Mouse (Mus musculus) C2C12 (cell line): Measurements from ENCODE around the gene Pex19. TPM values are rescaled to one million over a fixed set of nuclear protein-coding genes. Genes with fewer than 3 reads are reported as not detected.

Experiments used
- H3K27me3 ChIP-seq: one replicate; pipeline ENCODE4 v1.6.1; 2011; ENCODE audit not compliant: control insufficient read depth, insufficient read depth, insufficient read length
- H3K36me3 ChIP-seq: one replicate; pipeline ENCODE4 v1.6.1; 2011; ENCODE audit not compliant: control insufficient read depth, insufficient read depth
- H3K4me3 ChIP-seq: one replicate; pipeline ENCODE4 v1.5.1; 2011; ENCODE audit warnings: mild to moderate bottlenecking, control low read depth; ENCODE audit not compliant: poor library complexity, insufficient read depth, severe bottlenecking
- H3K79me2 ChIP-seq: one replicate; pipeline ENCODE4 v1.6.1; 2011; ENCODE audit not compliant: control insufficient read depth, insufficient read depth
- H3K79me3 ChIP-seq: one replicate; pipeline ENCODE4 v1.6.1; 2011; ENCODE audit warnings: low read depth, control low read depth
- H3ac ChIP-seq: one replicate; pipeline ENCODE3; 2011; ENCODE audit warnings: low read depth; ENCODE audit not compliant: control insufficient read depth, insufficient read length
- CEBPB ChIP-seq: IDR thresholded peaks from one replicate; pipeline ENCODE4 v1.6.1; 2011; ENCODE audit warnings: low read depth, mild to moderate bottlenecking, control low read depth, moderate library complexity
- CTCF ChIP-seq: IDR thresholded peaks from one replicate; pipeline ENCODE4 v1.5.1; 2011; ENCODE audit not compliant: control insufficient read depth, insufficient read depth, insufficient read length
- FOSL1 ChIP-seq: IDR thresholded peaks from one replicate; pipeline ENCODE4 v1.8.0; 2011; ENCODE audit warnings: mild to moderate bottlenecking, low read length; ENCODE audit not compliant: poor library complexity, insufficient read depth, severe bottlenecking
- MAX ChIP-seq: IDR thresholded peaks from one replicate; pipeline ENCODE4 v1.6.1; 2011; ENCODE audit warnings: mild to moderate bottlenecking, control low read depth
- MYOD1 ChIP-seq: IDR thresholded peaks from one replicate; pipeline ENCODE4 v1.6.1; 2011; ENCODE audit warnings: low read depth; ENCODE audit not compliant: control insufficient read depth, insufficient read length
- MYOG ChIP-seq: IDR thresholded peaks from one replicate; pipeline ENCODE4 v1.6.1; 2011; ENCODE audit not compliant: control insufficient read depth, insufficient read length; ENCODE audit errors: extremely low read depth
- USF1 ChIP-seq: IDR thresholded peaks from one replicate; pipeline ENCODE4 v1.6.1; 2011; ENCODE audit warnings: low read depth, mild to moderate bottlenecking, control low read depth, moderate library complexity
- long read RNA-seq, 2 experiments: library from polyadenylated mRNA; unstranded; transcript quantifications; one replicate each; pipeline ENCODE4 v2.0.0; 2019 to 2020
- polyA plus RNA-seq: library from polyadenylated mRNA; unstranded; fragments of >200 nt; fragmentation: generic; extraction: Trizol; gene quantifications from one replicate; pipeline ENCODE4 v1.2.1, GENCODE M21; 2012; ENCODE audit warnings: missing spikeins

The Pex19 gene
- polyA plus RNA-seq = 79.6 TPM
- long read RNA-seq, experiment 1, transcript Pex19-201 (8 exons, 1,917 nt) = major isoform, 74 of 92 reads
- long read RNA-seq, experiment 1, partial matches to known transcripts = 7 of 92 reads
- long read RNA-seq, experiment 1, other reads (novel, unspliced or antisense) = 10 of 92 reads
- long read RNA-seq, experiment 2, transcript Pex19-201 (8 exons, 1,917 nt) = major isoform, 273 of 303 reads
- long read RNA-seq, experiment 2, partial matches to known transcripts = 3 of 303 reads
- long read RNA-seq, experiment 2, other reads (novel, unspliced or antisense) = 27 of 303 reads

GRCm38 (mm10) chr1:172126376-172127347 is at the start of gene Pex19:
Pex19 (plus strand) TSS chr1:172126755.
- Histone ChIP-seq H3K36me3 (peaks cover 41% of the 10 kb centered on the region), H3K27me3 (no peaks in the 10 kb centered on the region), H3K79me3 (peaks cover 6% of the 10 kb centered on the region), H3K4me3 (peak within 1 kb of the TSS; percentile 98), H3K79me2 (peaks cover 13% of the 10 kb centered on the region), H3ac (peak within 1 kb of the TSS; percentile 56)
- no peak for TF ChIP-seq CTCF
- peak; percentile 58 for TF ChIP-seq MAX
- TF ChIP-seq USF1 = peak; percentile 27

- H3K4me3 ChIP-seq = no peak overlapping the region
- H3K36me3 ChIP-seq = peaks cover 51% of the 10 kb centered on the region
- H3ac ChIP-seq = no peak overlapping the region
- H3K27me3 ChIP-seq = no peaks in the 10 kb centered on the region
- TF ChIP-seq CTCF (no peak), MYOD1 (no peak), FOSL1 (no peak), USF1 (no peak), MYOG (no peak), CEBPB (no peak), MAX (no peak)
- H3K79me2 ChIP-seq = peaks cover 41% of the 10 kb centered on the region
- H3K79me3 ChIP-seq = peaks cover 10% of the 10 kb centered on the region
Observed at GRCm38 (mm10) chr1:172077981-172078380, 48.6 kb upstream of the Pex19 start.

- Histone ChIP-seq H3K79me2 (peaks cover 84% of the 10 kb centered on the region), H3ac (peak within 1 kb of the TSS; percentile 100), H3K27me3 (no peaks in the 10 kb centered on the region), H3K36me3 (peaks cover 19% of the 10 kb centered on the region), H3K79me3 (peaks cover 53% of the 10 kb centered on the region), H3K4me3 (peak within 1 kb of the TSS; percentile 96)
- TF ChIP-seq MAX = no peak
- TF ChIP-seq CTCF = no peak
- TF ChIP-seq USF1 = no peak
- TF ChIP-seq CEBPB = no peak
- no peak for TF ChIP-seq MYOD1
- no peak for TF ChIP-seq FOSL1
- TF ChIP-seq MYOG = no peak
Observed at GRCm38 (mm10) chr1:172082101-172082898, 44.3 kb upstream of the Pex19 start, which contains the start of the genes Copa and Ncstn. Copa (plus strand) TSS chr1:172082529. Ncstn (minus strand) TSS chr1:172082795.

- peaks cover 15% of the 10 kb centered on the region for H3K36me3 ChIP-seq
- TF ChIP-seq CTCF (no peak), MAX (no peak), MYOD1 (no peak), MYOG (no peak), CEBPB (no peak), USF1 (no peak), FOSL1 (no peak)
- H3K79me3 ChIP-seq = peaks cover 57% of the 10 kb centered on the region
Observed at GRCm38 (mm10) chr1:172082899-172083445, 43.6 kb upstream of the Pex19 start.

GRCm38 (mm10) chr1:172093522-172093921 is 33.0 kb upstream of the Pex19 start:
- no peak overlapping the region for H3K4me3 ChIP-seq
- H3K79me3 ChIP-seq = peaks cover 5% of the 10 kb centered on the region
- H3K79me2 ChIP-seq = peaks cover 12% of the 10 kb centered on the region
- H3K36me3 ChIP-seq = peaks cover 78% of the 10 kb centered on the region
- no peak overlapping the region for H3ac ChIP-seq
- no peaks in the 10 kb centered on the region for H3K27me3 ChIP-seq
- TF ChIP-seq USF1 = no peak
- no peak for TF ChIP-seq MYOD1
- TF ChIP-seq MAX = no peak
- TF ChIP-seq CEBPB = no peak
- TF ChIP-seq CTCF = no peak
- TF ChIP-seq MYOG = no peak
- no peak for TF ChIP-seq FOSL1

More at GRCm38 (mm10) chr1:172082899-172083445, 43.6 kb upstream of the Pex19 start:
- Histone ChIP-seq H3K79me2 (peaks cover 91% of the 10 kb centered on the region), H3K27me3 (no peaks in the 10 kb centered on the region), H3ac (peak overlapping the region; percentile 100), H3K4me3 (peak overlapping the region; percentile 96)
